Mouse (Mus musculus): ENCODE data around the gene Ints11.

Gene Ints11

GRCm38 (mm10) chr4:155847591-155848352 lies 21.6 kb upstream of the Ints11 start:
- CTCF ChIA-PET: interaction anchor here (1.5 to 1.9 kb wide), 2 partner anchors 10 to 15 kb away, joined by 3 to 5 read pairs; no protein-coding TSS in a partner anchor

- CTCF ChIA-PET: interaction anchor here (1.5 kb wide), 1 partner anchor 10 kb away, joined by 3 read pairs; no protein-coding TSS in a partner anchor
Measured at GRCm38 (mm10) chr4:155848434-155849095, 20.8 kb upstream of the Ints11 start.

- CTCF ChIA-PET: interaction anchor here (1.5 kb wide), 1 partner anchor 9 kb away, joined by 3 read pairs; no protein-coding TSS in a partner anchor
Measured at GRCm38 (mm10) chr4:155849391-155849790, 20.0 kb upstream of the Ints11 start.

- CTCF ChIA-PET: no interaction called here
Measured at GRCm38 (mm10) chr4:155849792-155850451, 19.4 kb upstream of the Ints11 start.

GRCm38 (mm10) chr4:155851368-155851767 lies 18.0 kb upstream of the Ints11 start:
- CTCF ChIA-PET: no interaction called here

GRCm38 (mm10) chr4:155851951-155852411 lies 17.4 kb upstream of the Ints11 start:
- CTCF ChIA-PET: no interaction called here

GRCm38 (mm10) chr4:155853421-155853820 lies 15.9 kb upstream of the Ints11 start:
- CTCF ChIA-PET: no interaction called here

GRCm38 (mm10) chr4:155854991-155855390 lies 14.4 kb upstream of the Ints11 start:
- CTCF ChIA-PET: no interaction called here

- CTCF ChIA-PET: interaction anchor here (0.6 kb wide), 1 partner anchor 49 kb away, joined by 4 read pairs; no protein-coding TSS in a partner anchor
Measured at GRCm38 (mm10) chr4:155856071-155856470, 13.3 kb upstream of the Ints11 start.

GRCm38 (mm10) chr4:155856881-155857280 lies 12.5 kb upstream of the Ints11 start:
- CTCF ChIA-PET: no interaction called here

- CTCF ChIA-PET: no interaction called here
Measured at GRCm38 (mm10) chr4:155859318-155859717, 10.0 kb upstream of the Ints11 start.

GRCm38 (mm10) chr4:155861787-155862186 lies 7.6 kb upstream of the Ints11 start:
- CTCF ChIA-PET: no interaction called here

GRCm38 (mm10) chr4:155863001-155863400 lies 6.3 kb upstream of the Ints11 start, which contains the start of gene Tas1r3:
Tas1r3 (minus strand) TSS chr4:155863362.
- CTCF ChIA-PET: no interaction called here

- CTCF ChIA-PET: interaction anchor here (0.5 kb wide), 1 partner anchor 35 kb away, joined by 3 read pairs; no protein-coding TSS in a partner anchor
Measured at GRCm38 (mm10) chr4:155868614-155869298, 590 bp upstream of the Ints11 start.

GRCm38 (mm10) chr4:155871404-155871803 lies 2.1 kb downstream of the Ints11 start:
- CTCF ChIA-PET: no interaction called here

- CTCF ChIA-PET: no interaction called here
Measured at GRCm38 (mm10) chr4:155883587-155883986, 14.2 kb downstream of the Ints11 start.

GRCm38 (mm10) chr4:155886330-155886729 lies 17.0 kb downstream of the Ints11 start:
- CTCF ChIA-PET: no interaction called here

- CTCF ChIA-PET: no interaction called here
Measured at GRCm38 (mm10) chr4:155887674-155888073, 18.3 kb downstream of the Ints11 start.

GRCm38 (mm10) chr4:155888181-155888580 lies 18.8 kb downstream of the Ints11 start:
- CTCF ChIA-PET: no interaction called here

- CTCF ChIA-PET: no interaction called here
Measured at GRCm38 (mm10) chr4:155889316-155889715, 20.0 kb downstream of the Ints11 start.

GRCm38 (mm10) chr4:155891011-155891471 lies 21.7 kb downstream of the Ints11 start:
- CTCF ChIA-PET: no interaction called here

All from spleen, embryonic (tissue).